Mouse (Mus musculus) liver, postnatal 0 days (tissue): ENCODE measurements around the gene Mrpl19. TPM values are rescaled to one million over a fixed set of nuclear protein-coding genes. Genes with fewer than 3 reads are reported as not detected.
A peak's percentile ranks its signal among the peaks of the same experiment; 100 is the strongest.

ENCODE experiments used
- ATAC-seq: fragments of 200-750 bp; cut with Nextera tagmentation; 2 replicates; pipeline ENCODE4 v1.8.0; 2017; ENCODE audit warnings: mild to moderate bottlenecking, moderate library complexity
- DNase-seq: peaks from one replicate; pipeline ENCODE4 v3.0.0-alpha.2; 2016
- H3K27ac ChIP-seq: fragments of 300-500 bp; sonication (generic); 2 replicates; pipeline ENCODE4 v1.5.1; 2014; ENCODE audit warnings: antibody characterized with exemption, moderate library complexity, mild to moderate bottlenecking, low read depth
- H3K27me3 ChIP-seq: fragments of 300-500 bp; sonication (generic); 2 replicates; pipeline ENCODE4 v1.6.1; 2014; ENCODE audit warnings: low read length, control low read depth, mixed read lengths; ENCODE audit not compliant: insufficient read depth
- H3K36me3 ChIP-seq: fragments of 300-500 bp; sonication (generic); replicated peaks from 2 replicates; pipeline ENCODE4 v1.6.1; 2014; ENCODE audit warnings: mild to moderate bottlenecking, control low read depth, low read length, moderate library complexity, mixed read lengths; ENCODE audit not compliant: insufficient read depth
- H3K4me1 ChIP-seq: fragments of 300-500 bp; sonication (generic); 2 replicates; pipeline ENCODE4 v1.6.1; 2014; ENCODE audit warnings: antibody characterized with exemption, mild to moderate bottlenecking, control low read depth; ENCODE audit not compliant: insufficient read depth
- H3K4me2 ChIP-seq: fragments of 300-500 bp; sonication (generic); 2 replicates; pipeline ENCODE4 v1.6.1; 2014; ENCODE audit warnings: low read depth, mild to moderate bottlenecking, low read length, moderate library complexity, mixed read lengths
- H3K4me3 ChIP-seq: fragments of 300-500 bp; sonication (generic); 2 replicates; pipeline ENCODE4 v1.5.1; 2014; ENCODE audit warnings: low read depth, low read length
- H3K9ac ChIP-seq: fragments of 300-500 bp; sonication (generic); replicated peaks from 2 replicates; pipeline ENCODE4 v1.6.1; 2014; ENCODE audit warnings: mild to moderate bottlenecking, moderate library complexity
- H3K9me3 ChIP-seq: fragments of 300-500 bp; sonication (generic); 2 replicates; pipeline ENCODE4 v1.6.1; 2016; ENCODE audit warnings: mild to moderate bottlenecking, control low read depth, low read length, mixed read lengths
- CTCF ChIP-seq: sonication (generic); IDR thresholded peaks from 2 replicates; pipeline ENCODE4 v1.5.1; 2016; ENCODE audit warnings: antibody characterized with exemption, low read depth
- EP300 ChIP-seq: IDR thresholded peaks from 2 replicates; pipeline ENCODE4 v1.6.1; 2016; ENCODE audit warnings: antibody characterized with exemption, low read depth, mild to moderate bottlenecking
- WGBS: fragments of 180-500 bp; shearing (Covaris S2); extraction: QIAGEN DNeasy Blood & Tissue Kit; methylation state at CpG from one replicate; pipeline ENCODE4 v1.1.7; 2014; ENCODE audit not compliant: insufficient replicate concordance; 5-methylcytosine and 5-hydroxymethylcytosine counted together
- polyA plus RNA-seq: library from polyadenylated mRNA; unstranded; fragments of >200 nt; fragmentation: Nextera tagmentation; extraction: Ambion mirVana; gene quantifications from 2 replicates; pipeline ENCODE4 v1.2.1, GENCODE M21; 2015

Gene Mrpl19
- polyA plus RNA-seq: 11.4 and 14.2 TPM in 2 replicates

DNA sequence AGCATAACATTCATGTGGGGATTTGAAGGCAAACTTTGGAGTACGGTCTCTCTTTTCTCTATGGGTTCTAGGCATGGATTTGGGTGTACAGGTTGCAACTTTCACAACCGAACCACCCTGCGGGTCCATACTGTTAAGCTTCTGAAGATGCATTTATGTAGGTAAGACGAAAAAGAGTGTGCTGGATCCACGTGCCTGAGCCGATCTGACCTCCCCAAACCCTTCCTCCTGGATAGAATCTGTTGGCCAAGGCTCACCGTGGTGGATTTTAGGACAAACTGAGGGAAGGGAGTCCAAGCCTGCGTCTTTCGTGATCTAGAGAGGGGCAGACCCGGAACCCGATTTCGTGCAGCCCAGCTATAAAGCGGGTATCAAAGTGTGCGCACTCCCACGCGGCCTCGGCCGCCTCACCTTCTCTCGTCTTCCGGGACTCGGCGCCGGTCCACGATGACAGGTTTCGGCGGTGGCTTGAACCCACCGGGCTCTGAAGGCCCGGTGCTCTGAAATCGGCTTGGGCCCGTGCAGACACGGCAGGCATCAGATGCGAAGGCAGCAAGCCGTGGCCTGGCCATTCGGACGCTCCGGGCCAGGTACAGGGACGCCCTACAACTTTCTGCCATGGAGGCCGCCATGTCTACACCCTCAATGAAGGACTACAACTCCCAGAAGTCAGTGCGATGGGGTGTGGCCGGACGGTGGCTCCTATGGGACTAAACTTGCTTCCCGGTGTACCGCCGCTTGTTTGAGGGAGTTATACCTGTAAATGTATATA is at the start of gene Mrpl19:
Mrpl19 (minus strand) TSS at position 663 of the 772 bp plus-strand sequence.
- no peaks in the 10 kb centered on the region for H3K9me3 ChIP-seq
- no peaks in the 10 kb centered on the region for H3K27me3 ChIP-seq
- peak within 1 kb of the TSS; percentile 89 for H3K4me3 ChIP-seq
- H3K9ac ChIP-seq: peak within 1 kb of the TSS; percentile 79
- DNase-seq: peak; percentile 93
- under 1% methylated on average over 44 of the region's 44 CpGs for WGBS
- H3K36me3 ChIP-seq: peaks cover 19% of the 10 kb centered on the region
- H3K27ac ChIP-seq: no peak within 1 kb of the TSS
- peak; percentile 99 for ATAC-seq
- peak within 1 kb of the TSS; percentile 86 for H3K4me2 ChIP-seq
- TF ChIP-seq CTCF (no peak), EP300 (no peak)
- no peaks in the 10 kb centered on the region; the same call in 1 of the 2 replicates for H3K4me1 ChIP-seq

DNA sequence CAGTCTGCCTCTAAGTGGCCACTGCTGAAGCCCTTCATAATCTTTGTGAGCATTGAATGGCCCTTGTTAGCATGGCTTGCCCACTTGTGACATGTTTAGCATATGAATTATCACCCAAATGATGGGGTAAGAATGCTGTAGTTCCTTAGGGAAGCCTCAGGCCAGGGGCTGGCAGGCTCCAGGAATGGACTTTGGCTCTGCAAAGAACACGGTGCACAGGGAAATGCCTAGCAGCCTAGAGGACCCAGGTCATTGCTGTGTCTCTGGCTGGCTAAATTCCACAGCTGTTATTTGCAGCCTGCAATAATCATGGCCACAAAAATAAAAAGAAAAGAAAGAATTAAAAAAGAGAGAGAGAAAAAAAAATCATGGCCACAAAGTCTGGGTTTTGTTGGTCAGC is 46.6 kb upstream of the Mrpl19 start:
- H3K4me1 ChIP-seq: no peaks in the 10 kb centered on the region
- TF ChIP-seq CTCF: no peak
- TF ChIP-seq EP300: no peak
- no peaks in the 10 kb centered on the region for H3K27me3 ChIP-seq
- H3K27ac ChIP-seq: 0 out of 2 replicates have a peak overlapping the region, but pooled peaks have one; percentile 22
- WGBS: 38% methylated on average over 1 of the region's 1 CpGs
- ATAC-seq (peak; percentile 77), DNase-seq (peak; percentile 23)
- no peak overlapping the region for H3K9ac ChIP-seq
- H3K36me3 ChIP-seq: no peaks in the 10 kb centered on the region
- no peaks in the 10 kb centered on the region for H3K9me3 ChIP-seq
- H3K4me3 ChIP-seq: no peak overlapping the region
- no peak overlapping the region for H3K4me2 ChIP-seq

DNA sequence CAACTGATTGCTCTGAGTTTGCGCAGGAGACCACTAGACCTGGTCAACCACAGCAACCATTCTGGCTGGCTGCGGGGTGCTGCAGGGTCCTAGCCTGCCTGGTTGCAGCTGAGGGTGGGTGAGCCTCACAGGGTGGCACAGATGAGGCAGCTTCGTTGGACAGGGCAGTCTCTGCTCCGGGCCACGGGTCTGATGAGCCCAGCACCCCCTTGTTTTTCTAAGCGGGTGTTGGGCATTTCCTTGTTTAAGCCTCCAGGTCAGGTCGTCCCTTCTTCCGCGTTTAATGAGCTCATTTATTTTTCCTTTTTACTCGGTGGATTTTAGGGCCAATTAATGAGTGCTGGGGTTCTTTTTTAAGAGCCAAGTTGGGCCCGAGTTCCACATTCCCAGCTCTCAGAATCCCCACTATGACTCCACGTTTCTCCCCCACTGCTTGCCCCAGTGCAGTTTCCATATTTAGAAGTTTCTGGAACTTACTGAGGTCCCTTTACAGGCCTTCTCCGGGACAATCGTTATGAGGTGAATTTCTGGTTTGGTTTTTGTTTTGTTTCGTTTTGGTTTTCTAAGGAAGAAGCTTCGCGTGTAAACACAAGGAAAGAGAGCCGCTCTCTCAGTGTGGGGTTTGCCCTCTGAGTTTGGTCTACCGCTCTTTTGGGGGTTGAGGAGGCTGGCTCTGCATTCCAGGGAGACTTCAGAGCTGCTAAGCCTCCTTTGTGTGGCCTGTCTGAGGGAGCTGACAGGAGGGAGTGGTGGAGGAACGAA is 24.5 kb upstream of the Mrpl19 start:
- Histone ChIP-seq H3K9me3 (no peaks in the 10 kb centered on the region), H3K4me2 (no peak overlapping the region), H3K27ac (no peak overlapping the region), H3K27me3 (no peaks in the 10 kb centered on the region), H3K36me3 (no peaks in the 10 kb centered on the region), H3K4me1 (peaks cover 9% of the 10 kb centered on the region; the same call in 1 of the 2 replicates), H3K9ac (no peak overlapping the region), H3K4me3 (no peak overlapping the region)
- DNase-seq: no peak
- WGBS: 56% methylated on average over 20 of the region's 20 CpGs
- no peak for ATAC-seq
- no peak for TF ChIP-seq EP300

DNA sequence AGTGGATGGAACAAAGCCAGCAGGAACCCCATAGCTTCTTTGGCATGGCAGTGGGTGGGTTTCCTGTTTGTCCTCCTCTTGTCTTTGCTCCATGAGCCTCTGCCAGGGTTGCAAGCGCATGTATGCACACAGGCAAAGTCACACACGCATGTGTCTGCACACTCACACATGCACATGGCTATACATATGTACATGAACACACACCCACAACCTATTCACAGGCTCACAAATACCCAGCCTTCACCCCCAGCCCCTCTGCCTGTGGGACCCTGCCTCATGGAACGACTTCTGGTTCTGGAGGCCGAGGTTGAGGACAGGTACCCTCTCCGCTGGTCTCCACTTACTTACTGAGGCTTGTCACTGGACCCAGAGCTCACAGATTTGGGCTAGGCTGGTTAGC is 22.6 kb upstream of the Mrpl19 start:
- H3K9ac ChIP-seq: no peak overlapping the region
- H3K4me2 ChIP-seq: no peak overlapping the region
- H3K9me3 ChIP-seq: no peaks in the 10 kb centered on the region
- peaks cover 9% of the 10 kb centered on the region; the same call in 1 of the 2 replicates for H3K4me1 ChIP-seq
- no peak overlapping the region for H3K4me3 ChIP-seq
- no peaks in the 10 kb centered on the region for H3K27me3 ChIP-seq
- DNase-seq (no peak), ATAC-seq (no peak)
- TF ChIP-seq CTCF (no peak), EP300 (no peak)
- WGBS: 82% methylated on average over 5 of the region's 5 CpGs
- no peak overlapping the region for H3K27ac ChIP-seq
- H3K36me3 ChIP-seq: no peaks in the 10 kb centered on the region

DNA sequence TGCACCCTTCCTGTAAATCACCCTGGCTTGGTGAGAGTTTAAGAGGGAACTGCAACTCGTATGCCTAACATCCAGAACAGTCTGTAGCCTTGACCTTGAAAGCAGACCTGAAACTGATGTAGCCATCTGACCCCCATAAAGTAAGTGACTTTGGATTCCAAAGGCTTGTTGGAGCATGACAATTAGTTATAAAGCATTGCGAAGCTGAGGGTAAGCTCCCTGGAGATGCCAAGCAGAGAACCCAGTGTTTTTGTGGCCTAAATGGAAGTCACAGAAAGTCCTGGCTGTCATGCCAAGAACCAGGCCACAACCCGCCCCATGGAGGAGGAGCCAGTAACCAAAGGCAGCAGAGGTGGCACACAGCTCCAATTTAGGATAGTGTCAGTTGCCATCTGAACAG is 21.8 kb upstream of the Mrpl19 start:
- ATAC-seq: no peak
- Histone ChIP-seq H3K27me3 (no peaks in the 10 kb centered on the region), H3K27ac (no peak overlapping the region), H3K9ac (no peak overlapping the region), H3K9me3 (no peaks in the 10 kb centered on the region), H3K36me3 (no peaks in the 10 kb centered on the region), H3K4me2 (no peak overlapping the region), H3K4me3 (no peak overlapping the region), H3K4me1 (peaks cover 9% of the 10 kb centered on the region; the same call in 1 of the 2 replicates)
- DNase-seq: no peak
- TF ChIP-seq CTCF (no peak), EP300 (no peak)
- WGBS: 61% methylated on average over 3 of the region's 3 CpGs

DNA sequence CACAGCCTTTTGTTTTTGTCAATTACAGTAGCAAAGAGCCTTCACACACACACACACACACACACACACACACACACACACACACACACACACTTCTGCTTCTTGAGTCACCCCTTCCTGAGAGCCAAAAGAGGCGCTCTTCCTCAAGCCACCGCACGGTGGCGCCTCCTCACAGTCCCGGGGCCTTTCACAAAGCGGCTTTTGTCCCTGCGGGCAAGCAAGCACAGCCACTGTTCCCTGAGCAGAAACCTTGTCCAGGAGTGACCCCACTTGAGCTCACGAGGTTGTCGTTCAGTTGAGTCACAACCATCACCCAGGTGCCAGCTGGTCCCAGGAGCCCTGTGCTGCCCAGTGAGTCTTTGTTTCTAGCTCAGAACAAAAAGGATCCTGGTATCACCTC is 21.3 kb upstream of the Mrpl19 start:
- peaks cover 9% of the 10 kb centered on the region; the same call in 1 of the 2 replicates for H3K4me1 ChIP-seq
- no peak for TF ChIP-seq EP300
- peak; percentile 92 for TF ChIP-seq CTCF
- no peak overlapping the region for H3K4me2 ChIP-seq
- ATAC-seq: peak; percentile 85
- peak; percentile 84 for DNase-seq
- H3K36me3 ChIP-seq: no peaks in the 10 kb centered on the region
- no peak overlapping the region for H3K9ac ChIP-seq
- H3K27me3 ChIP-seq: no peaks in the 10 kb centered on the region
- no peak overlapping the region for H3K27ac ChIP-seq
- no peak overlapping the region for H3K4me3 ChIP-seq
- no peaks in the 10 kb centered on the region for H3K9me3 ChIP-seq
- 6% methylated on average over 9 of the region's 9 CpGs for WGBS
